In genomic region chr1:189118582-189118981, GRCm38 (mm10) we compare ENCODE assay signal across 15 mouse cellular contexts.
DNase-seq lines count a peak whose midpoint lies in the region; ATAC-seq lines count a peak whose summit lies in the region.
"Had no signal": no experiment of that assay in that cellular context is flagged by ENCODE, and none has a peak within 500 bp of the region (broad histone marks: within the 10 kb centered on the region; RNA-seq: fewer than 3 reads in every experiment).

No protein-coding gene starts in this region.

- no peak overlapping the region for H3K27ac ChIP-seq in heart, embryonic 10.5 days
- H3K27ac ChIP-seq in kidney, embryonic 14.5 days (ENCODE audit: low read depth, low read length): no peak overlapping the region
- no peak overlapping the region; the same call in 1 of the 2 replicates for H3K27ac ChIP-seq in lung, embryonic 16.5 days (ENCODE audit: low read length)
- H3K27ac ChIP-seq: forebrain, embryonic 13.5 days; midbrain, embryonic 12.5 days; neural tube, embryonic 13.5 days; stomach, postnatal 0 days had no signal

- ATAC-seq in kidney, embryonic 14.5 days (ENCODE audit: low FRiP score, low TSS enrichment): 0 out of 2 replicates have a peak, but pooled peaks have one; percentile 50
- peak; percentile 79 for ATAC-seq in lung, embryonic 16.5 days (ENCODE audit: low read depth)
- no peak for ATAC-seq in erythroid progenitor cell, adult 5-6 weeks (replicated peaks; ENCODE audit: low FRiP score, poor library complexity, severe bottlenecking)
- ATAC-seq: activated CD4-positive, CD25-positive, alpha-beta regulatory T cell, adult 4 months; forebrain, embryonic 13.5 days; hindbrain, embryonic 16.5 days; Patski had no signal

- no peaks in the 10 kb centered on the region for H3K4me1 ChIP-seq in heart, embryonic 10.5 days
- no peaks in the 10 kb centered on the region for H3K4me1 ChIP-seq in kidney, embryonic 14.5 days (ENCODE audit: control insufficient read depth, insufficient read depth, low read length)
- no peaks in the 10 kb centered on the region for H3K4me1 ChIP-seq in lung, embryonic 16.5 days (replicated peaks; ENCODE audit: control insufficient read depth, insufficient read depth, low read length)
- H3K4me1 ChIP-seq: midbrain, embryonic 12.5 days; neural tube, embryonic 13.5 days had no signal

- no peak overlapping the region for H3K4me2 ChIP-seq in kidney, embryonic 14.5 days (replicated peaks; ENCODE audit: low read depth, low read length)
- no peak overlapping the region for H3K4me2 ChIP-seq in lung, embryonic 16.5 days (ENCODE audit: low read depth, low read length)
- H3K4me2 ChIP-seq: forebrain, embryonic 13.5 days; midbrain, embryonic 12.5 days; neural tube, embryonic 13.5 days had no signal

- no peaks in the 10 kb centered on the region for H3K9me3 ChIP-seq in heart, embryonic 10.5 days
- no peaks in the 10 kb centered on the region for H3K9me3 ChIP-seq in kidney, embryonic 14.5 days (ENCODE audit: control insufficient read depth, low read length)
- no peaks in the 10 kb centered on the region for H3K9me3 ChIP-seq in lung, embryonic 16.5 days (ENCODE audit: control insufficient read depth, low read length)
- H3K9me3 ChIP-seq: forebrain, embryonic 13.5 days; midbrain, embryonic 12.5 days; neural tube, embryonic 13.5 days had no signal

- 46% methylated on average over 5 of the region's 5 CpGs for WGBS in heart, embryonic 10.5 days
- 44% methylated on average over 5 of the region's 5 CpGs for WGBS in kidney, embryonic 14.5 days
- WGBS in lung, embryonic 16.5 days: 19% methylated on average over 5 of the region's 5 CpGs

- peak; percentile 24 to 38 for DNase-seq in heart, adult 9 months (ENCODE audit: low spot score in 2 of 2)
- DNase-seq in heart, embryonic 10.5 days (ENCODE audit: low spot score): no peak
- peak; percentile 20 to 28 for DNase-seq in kidney, adult 8-10 months
- no peak for DNase-seq in left cerebral cortex, adult 8-10 months (ENCODE audit: low spot score in 2 of 2)
- DNase-seq: cerebellum, postnatal 14 days had no signal

- no peak overlapping the region for H3K9ac ChIP-seq in kidney, embryonic 14.5 days (ENCODE audit: low read depth, low read length)
- H3K9ac ChIP-seq in lung, embryonic 16.5 days (ENCODE audit: low read length): no peak overlapping the region
- H3K9ac ChIP-seq: forebrain, embryonic 13.5 days; midbrain, embryonic 12.5 days; neural tube, embryonic 13.5 days had no signal

- H3K27me3 ChIP-seq in heart, embryonic 10.5 days (ENCODE audit: insufficient read depth, poor library complexity, severe bottlenecking): no peaks in the 10 kb centered on the region
- H3K27me3 ChIP-seq in kidney, embryonic 14.5 days (ENCODE audit: control insufficient read depth, insufficient read depth, low read length): no peaks in the 10 kb centered on the region
- H3K27me3 ChIP-seq in lung, embryonic 16.5 days (ENCODE audit: control insufficient read depth, insufficient read depth, low read depth, low read length): no peaks in the 10 kb centered on the region
- H3K27me3 ChIP-seq: forebrain, embryonic 13.5 days; midbrain, embryonic 12.5 days; neural tube, embryonic 13.5 days had no signal

- H3K4me3 ChIP-seq in heart, embryonic 10.5 days: no peak overlapping the region
- no peak overlapping the region for H3K4me3 ChIP-seq in kidney, embryonic 14.5 days (ENCODE audit: low read length)
- H3K4me3 ChIP-seq in lung, embryonic 16.5 days (ENCODE audit: low read length): no peak overlapping the region
- H3K4me3 ChIP-seq: forebrain, embryonic 13.5 days; midbrain, embryonic 12.5 days; neural tube, embryonic 13.5 days had no signal

- no peaks in the 10 kb centered on the region for H3K36me3 ChIP-seq in heart, embryonic 10.5 days
- no peaks in the 10 kb centered on the region for H3K36me3 ChIP-seq in kidney, embryonic 14.5 days (ENCODE audit: control insufficient read depth, insufficient read depth, low read length)
- H3K36me3 ChIP-seq in lung, embryonic 16.5 days (ENCODE audit: control insufficient read depth, insufficient read depth, low read length): no peaks in the 10 kb centered on the region
- H3K36me3 ChIP-seq: midbrain, embryonic 12.5 days; neural tube, embryonic 13.5 days had no signal

Comparison
In these comparisons a context has a peak if more than half of its experiments do, and no peak if none do; other contexts are left out.
1. DNase-seq: peak in heart, adult 9 months (2 of 2) and kidney, adult 8-10 months (2 of 2); none in heart, embryonic 10.5 days (single experiment) and left cerebral cortex, adult 8-10 months (0 of 2).